Mouse (Mus musculus) adrenal gland (tissue): ENCODE measurements around the gene Hsd11b2.

Experiments
- intact Hi-C: fragments of 180-260 bp; cut with DNase I; formaldehyde crosslinking; loops from one replicate; pipeline ENCODE4 v1.15.1; 2025

The Hsd11b2 gene

DNA sequence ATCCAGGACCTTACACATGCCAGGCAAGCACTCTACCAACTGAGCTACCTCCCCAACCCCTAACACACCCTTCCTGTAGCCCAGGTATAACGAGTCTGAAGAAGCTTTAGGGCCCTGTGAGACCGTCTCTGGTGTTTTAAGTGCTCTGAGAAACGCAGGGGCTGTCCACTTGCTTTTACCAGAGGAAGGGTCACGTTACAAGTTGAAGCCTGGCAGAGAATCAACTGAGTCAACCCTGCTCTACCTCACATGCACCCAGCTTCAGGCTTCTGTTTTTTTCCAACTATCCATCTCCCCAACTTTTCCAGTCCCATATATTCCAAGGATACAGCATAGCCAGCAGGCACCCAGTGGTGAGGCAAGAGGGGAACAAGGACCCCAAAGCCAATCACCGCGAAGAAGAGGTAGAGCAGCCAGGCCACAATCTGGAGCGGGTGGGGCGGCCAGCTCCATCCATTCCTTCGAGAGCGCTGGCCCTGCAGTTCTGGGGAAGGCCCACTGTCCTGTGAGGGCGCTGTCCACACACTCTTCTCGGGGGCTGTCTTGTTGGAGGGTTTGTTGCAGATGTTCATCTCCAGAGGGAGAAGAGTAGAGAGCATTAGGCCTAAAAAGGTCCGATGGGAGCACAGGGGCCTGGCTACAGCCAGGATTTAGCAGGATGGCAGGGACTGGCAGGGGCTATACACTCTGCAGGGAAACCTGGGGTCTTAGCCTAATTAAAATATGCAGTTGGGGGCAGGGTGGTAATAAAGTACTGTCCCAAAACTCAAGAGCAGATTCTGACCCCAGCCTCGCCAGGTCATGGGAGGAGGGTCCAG is 35.1 kb upstream of the Hsd11b2 start:
- intact Hi-C loops, result loop anchor here (5.0 kb wide), 1 partner anchor 69 kb away; no protein-coding TSS in a partner anchor

DNA sequence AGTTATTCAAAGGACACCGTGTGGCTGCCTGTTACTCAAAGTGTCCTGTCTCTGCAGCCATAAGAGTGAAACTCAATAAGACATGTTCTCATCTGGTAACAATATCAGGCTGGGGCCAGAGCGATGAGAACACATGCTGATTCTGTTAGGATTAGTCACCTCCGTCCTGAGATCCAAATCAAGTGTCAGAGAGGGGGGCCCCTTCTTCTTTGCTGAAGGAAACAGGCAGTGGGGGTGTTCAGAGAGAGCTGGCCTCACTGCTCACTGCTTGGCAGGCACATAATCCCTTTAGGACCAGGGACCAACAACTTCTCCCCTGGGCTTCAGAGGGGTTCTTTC is 34.6 kb upstream of the Hsd11b2 start:
- intact Hi-C loops, result loop anchor here (5.0 kb wide), 1 partner anchor 68 kb away; no protein-coding TSS in a partner anchor

DNA sequence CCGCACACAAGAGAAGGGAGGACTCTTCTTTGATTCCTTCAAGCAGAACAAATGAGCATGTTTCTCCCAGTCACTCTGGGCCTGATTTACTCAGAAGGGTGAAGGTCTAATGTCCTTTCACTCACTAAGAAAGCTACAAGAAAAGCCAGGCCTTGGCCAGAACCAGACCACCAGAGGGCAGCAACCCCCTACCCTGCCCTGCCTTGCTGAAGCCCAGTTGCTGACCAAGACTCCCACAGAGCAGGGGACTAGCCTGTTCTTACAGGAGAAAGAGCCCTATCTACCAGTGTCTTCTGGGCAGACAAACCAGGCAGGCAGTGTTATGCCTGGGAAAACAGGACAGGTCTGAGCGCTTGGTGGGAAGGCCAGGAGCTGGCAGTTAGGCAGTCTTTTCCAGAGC is 34.2 kb upstream of the Hsd11b2 start:
- intact Hi-C loops, result loop anchor here (5.0 kb wide), 1 partner anchor 68 kb away; no protein-coding TSS in a partner anchor

DNA sequence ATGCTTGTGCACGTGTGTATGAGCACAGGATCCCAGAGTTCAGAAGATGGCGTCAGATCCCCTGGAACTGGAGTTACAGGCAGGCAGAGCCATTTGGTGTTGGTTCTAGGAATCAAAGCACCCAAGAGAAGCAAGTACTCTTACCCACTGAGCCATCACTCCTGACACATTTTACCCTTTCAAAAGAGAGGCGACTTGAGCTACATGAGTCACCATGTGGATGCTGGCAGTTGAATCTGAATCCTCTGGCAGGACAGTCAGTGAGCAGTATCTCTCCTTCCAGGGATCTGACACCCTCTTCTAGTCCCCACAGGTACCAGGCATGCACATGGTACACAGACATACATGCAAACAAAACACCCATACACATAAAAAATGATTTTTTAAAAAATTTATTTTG is 30.5 kb upstream of the Hsd11b2 start:
- intact Hi-C loops, result no loop called here

DNA sequence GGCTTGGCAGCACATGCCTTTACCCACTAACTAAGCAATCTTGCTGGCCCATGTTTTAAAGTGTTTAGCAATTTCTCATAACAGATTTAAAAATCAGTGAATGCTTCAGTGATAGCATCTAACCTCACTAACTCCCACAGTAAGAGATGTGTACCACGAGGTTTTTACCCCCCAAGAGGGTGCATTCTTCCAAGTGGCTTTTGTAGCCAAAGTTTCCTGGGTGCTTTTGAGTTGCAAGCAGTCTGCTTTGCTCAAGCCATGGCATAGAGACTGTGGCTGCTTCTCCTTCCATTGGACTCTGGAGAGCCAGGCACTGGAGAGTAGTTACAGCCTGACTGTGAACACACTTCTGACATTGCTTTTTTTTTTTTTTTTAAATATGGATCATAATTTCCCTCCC is 29.3 kb upstream of the Hsd11b2 start:
- intact Hi-C loops, result no loop called here

DNA sequence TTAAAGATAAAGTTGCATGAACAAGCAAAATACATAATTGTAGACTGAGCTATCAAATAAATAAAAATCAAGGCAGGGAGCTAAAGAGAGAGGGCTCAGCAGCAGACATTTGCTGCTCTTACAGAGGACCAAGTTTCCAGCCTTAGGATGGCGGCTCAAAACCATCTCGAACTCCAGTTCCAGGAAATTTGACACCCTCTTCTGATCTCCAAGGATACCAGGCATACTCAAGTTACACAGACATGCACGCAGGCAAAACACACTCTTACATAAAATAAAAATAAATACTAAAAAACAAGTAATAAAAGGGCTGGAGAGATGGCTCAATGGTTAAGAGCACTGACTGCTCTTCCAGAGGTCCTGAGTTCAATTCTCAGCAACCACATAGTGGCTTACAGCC is 25.1 kb upstream of the Hsd11b2 start:
- intact Hi-C loops, result no loop called here

DNA sequence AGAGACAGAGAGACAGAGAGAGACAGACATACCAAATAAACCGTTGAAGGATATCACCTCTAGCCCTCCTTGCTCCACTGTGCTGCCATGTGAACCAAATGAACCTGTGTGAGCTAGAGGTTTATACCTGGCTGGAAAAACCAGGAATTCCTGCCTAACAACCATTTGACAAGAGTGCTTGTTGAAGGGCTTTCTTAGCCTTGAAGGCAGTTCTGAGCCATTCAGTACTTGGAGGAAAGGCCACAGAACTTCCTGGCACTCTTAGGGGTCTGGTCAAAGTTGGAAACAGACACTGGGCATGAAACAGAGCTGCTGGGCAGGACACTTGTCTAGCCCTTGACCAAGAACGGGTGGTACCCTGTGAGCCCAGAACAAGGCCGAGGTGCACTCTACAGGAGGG is 24.0 kb upstream of the Hsd11b2 start:
- intact Hi-C loops, result no loop called here

DNA sequence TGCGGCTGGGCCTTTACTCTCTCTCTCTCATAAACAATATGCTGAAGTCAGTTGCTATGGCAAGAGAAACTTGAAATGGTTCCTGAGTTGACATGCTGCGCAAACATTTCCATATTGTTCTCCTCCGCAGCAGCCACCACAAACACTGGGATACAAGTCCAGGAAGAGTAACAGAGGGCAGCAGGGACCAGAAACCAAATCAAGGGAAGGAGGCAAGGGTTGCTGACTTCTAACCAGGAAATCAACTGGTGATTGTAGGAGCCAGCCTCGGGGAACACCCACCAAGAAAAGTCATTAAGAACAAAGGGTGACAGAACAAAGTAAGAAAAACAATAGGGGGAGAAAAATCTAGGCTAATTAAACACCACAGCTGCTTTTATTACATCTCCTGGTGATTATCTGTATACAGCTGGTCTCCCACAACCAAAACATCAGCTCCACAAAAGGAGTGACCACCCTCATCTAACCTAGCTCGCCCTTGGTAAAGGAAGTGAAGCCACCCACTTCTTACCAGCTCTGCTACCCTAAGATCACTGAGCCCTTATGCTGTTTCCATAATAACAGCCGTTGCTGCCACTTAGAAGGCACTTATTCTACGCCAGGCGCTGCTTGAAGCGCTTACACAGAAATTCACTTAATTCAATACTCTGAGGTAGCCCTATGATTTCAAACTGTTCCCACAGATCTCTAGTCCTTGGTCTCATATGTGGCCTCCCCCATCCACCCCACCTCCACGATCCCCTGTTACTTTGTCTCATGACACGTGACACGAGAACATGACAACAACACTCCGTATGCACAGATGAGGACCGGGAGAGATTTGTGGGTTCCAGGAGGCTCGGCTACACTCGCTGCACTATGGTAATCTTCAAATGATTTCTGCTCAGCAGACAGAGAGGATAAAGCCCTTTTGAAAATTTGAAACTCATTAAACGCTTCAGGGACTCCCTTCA is 22.9 kb upstream of the Hsd11b2 start:
- intact Hi-C loops, result no loop called here

DNA sequence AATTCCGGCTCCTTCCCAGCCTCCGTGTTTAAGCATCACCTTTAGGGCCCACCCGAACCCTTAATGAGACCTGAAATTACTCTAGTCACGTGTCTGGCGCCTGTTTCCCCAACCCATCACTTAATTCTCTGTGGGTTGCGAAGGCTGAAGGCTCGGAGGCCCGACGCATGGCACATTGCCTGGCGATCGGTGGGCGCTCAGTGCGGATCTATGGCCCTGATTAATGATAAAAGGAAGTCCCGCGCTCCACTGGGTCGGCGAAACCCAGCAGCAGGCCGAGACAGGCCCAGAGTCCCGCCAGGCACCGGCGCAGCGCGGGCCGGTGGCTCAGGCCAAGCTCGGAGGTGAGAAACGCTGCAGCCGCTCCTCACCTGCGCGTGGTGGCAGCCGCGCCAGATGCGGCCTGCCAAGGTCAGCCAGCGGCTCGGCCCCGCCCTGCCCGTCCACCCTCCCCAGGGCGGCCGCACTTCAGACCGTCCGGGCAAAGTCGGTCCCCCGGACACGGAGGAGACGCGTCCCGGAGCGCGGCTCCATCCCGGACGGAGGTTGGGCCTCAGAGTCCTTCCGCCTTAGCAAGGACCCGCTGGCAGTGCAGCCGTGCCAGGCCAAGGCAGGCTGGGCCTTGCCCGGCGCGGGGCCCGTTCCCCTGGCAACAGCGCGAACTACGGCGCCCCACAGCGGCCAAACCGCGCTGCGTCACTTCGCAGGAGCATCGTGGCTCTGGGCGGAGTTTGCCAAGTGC is 21.9 kb upstream of the Hsd11b2 start, which contains the start of gene Zdhhc1:
Zdhhc1 (minus strand) TSS at position 464 of the 742 bp plus-strand sequence.
- intact Hi-C loops, result no loop called here

DNA sequence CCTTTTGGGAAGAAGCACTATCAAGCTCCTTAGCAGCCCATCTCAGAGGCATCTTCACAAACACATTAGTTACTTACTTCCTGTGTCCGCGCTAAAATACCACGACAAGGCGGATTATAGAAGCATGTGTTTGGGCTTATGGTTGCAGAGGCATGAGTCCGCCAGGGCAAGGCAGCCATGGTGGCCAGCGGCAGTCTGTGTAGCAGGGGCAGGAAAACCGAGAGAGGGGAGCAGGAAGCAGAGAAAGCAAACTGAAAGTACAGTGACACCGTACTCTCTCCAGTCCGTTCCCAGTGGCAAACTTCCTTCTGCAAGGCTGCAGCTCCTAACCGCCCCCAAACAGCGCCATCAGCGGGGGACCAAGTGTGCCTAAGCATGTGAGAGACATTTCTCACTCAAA is 18.8 kb upstream of the Hsd11b2 start:
- intact Hi-C loops, result no loop called here

DNA sequence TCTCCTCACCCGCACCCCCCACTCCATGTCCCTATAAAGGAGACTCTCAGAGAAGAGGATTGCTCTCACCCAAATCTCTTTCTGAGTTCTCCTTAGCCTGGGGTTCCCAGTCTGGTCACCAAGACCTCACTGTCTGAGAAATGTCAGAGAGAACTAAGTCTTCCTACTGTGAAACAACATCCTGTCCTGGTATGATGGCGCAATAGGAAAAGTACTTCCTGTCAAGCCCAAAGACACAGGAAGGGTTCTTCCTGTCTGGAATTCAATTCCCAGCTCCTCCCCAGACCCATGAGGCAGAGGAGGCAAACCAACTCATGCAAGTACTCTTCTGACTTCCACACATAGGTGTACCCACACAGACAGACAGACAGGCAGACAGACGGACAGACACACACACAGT is 13.9 kb upstream of the Hsd11b2 start:
- intact Hi-C loops, result no loop called here

DNA sequence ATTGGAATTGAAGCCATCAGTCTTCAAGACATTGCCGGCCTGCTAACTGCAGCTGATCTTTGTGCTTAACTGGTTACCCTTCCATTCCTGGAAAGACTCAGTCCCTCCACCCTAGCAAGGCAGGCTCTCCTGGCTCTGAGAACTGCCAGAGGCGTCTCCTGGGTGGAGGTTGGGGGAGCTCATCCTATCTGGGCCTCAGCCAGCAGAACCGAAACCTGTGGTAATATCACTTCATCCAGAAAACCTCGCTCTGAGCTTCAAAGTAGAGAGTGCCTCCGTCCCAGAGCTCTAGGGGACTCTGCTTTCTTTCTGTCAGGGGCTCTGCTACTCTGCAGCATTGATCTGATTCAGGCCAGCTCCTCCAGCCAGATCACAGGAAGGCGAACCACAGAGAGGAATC is 11.6 kb upstream of the Hsd11b2 start:
- intact Hi-C loops, result no loop called here

DNA sequence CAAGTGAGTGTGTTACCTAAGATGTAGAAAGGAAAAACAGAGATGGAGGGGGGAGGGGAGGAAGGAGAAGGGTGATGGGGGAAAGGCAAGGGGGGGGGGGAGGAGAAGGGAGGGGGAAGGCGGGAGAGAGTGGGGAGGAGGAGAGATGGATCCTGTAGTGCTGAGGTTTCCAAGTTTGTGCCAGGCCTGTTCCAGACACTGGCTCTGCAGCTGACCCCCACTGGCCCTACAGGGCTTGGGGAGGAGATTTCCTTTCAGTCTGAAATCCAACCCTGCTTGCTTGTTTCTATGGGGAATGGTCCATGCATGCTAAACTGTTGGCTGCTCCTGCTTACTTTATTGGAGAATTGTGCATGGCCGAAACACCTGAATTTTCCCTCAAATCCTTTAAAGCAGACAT is 9.8 kb upstream of the Hsd11b2 start:
- intact Hi-C loops, result no loop called here

DNA sequence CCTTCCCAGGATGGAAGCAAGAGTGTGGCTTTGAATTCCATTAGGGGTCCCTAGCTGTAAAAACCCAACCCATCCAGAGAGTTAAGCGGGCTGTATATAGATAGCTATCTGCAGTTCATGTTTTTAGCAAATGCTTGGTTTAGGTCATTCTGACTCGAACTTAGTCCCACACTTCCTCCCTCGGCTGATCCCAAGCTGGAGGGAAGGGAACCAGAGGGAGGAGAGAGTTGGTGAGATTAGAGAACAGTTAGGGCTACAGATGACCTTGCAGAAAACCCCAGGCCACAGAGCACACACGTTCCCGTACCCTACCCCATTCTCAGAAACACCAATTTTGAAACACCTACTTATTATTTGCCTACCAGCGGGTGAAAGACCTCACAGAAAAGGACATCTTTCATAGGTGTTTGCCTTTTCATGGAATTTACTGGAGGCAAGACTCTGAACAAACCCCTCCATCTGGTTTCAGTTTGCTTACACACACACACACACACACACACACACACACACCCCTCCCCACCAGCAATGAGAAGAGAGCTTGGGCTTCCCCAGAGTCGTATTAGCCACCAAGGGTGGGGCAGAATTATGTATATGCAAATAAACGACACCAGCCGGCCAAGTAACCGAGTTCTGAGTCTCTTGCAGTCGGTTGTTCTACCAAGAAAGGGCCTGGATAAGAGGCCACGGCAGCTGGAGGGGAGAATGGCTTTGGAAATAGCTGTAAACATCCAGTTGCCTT is 8.4 kb upstream of the Hsd11b2 start:
- intact Hi-C loops, result no loop called here

DNA sequence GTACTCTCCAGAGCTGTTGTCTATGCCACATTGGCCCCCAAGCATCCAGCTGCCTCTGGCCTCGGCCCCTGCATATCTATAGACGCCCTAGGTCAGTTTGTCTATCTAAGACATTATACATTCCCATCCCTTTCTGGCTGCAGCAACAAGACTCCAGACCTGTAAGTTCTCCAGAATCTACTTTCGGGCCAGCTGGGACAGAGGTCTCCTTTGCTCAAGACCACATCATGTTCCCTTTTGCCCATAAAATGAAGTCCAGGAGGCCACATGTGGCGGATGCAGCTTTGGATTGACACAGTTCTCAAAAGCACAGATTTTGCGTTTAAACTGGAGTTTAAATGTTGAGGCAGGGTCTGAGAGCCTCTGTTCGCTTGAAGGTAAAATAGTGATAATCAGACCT is 4.4 kb upstream of the Hsd11b2 start:
- intact Hi-C loops, result no loop called here

DNA sequence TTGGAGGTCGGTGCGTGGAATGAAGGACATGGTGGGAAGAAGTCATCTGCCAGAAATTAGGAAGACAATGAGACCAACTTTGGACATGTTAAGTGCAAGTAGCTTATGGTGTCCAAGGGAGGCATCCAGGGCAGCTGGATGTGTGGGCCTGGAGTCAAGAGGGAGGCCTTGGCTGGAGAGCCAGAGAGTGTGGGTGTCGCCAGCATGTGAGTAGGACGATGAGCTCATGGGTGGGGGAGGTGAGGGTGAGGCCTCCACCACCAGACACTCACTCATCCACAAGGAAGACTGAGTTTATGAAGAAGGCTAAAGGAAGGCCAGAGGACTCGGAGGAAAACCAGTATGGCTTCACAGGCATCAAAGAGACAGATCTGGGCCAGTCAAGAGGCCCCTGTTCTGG is 3.9 kb upstream of the Hsd11b2 start:
- intact Hi-C loops, result no loop called here

DNA sequence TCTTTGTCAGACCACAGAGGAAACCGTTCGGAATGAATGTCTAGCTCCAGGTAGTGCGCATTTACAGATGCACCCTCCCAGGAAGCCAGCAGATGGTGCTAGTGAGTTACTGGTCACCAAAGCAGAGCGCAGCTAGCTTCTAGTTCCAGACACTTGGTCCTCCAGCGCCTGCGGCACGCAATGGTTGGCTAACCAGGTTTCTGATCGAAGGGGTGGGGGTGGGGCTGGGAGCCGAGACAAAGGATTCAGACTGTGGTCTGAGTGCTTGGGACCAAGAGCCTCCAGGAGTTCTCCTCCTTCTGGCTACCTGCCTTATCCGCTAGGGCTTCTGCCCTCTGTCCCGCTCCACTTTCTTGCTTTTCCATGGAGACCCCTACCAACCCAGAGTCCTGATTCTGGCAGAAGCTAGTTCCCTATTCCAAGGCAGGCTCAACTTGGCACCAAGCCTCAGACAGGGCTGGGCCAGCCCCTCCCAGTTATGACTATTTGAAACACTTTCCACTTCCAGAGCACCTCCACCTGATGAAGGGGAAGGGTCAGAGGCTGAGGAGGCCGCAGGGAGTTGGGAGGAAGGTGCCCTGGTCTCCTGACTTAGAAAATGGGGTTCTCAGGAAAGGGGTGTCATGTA is 2.4 kb upstream of the Hsd11b2 start:
- intact Hi-C loops, result no loop called here

DNA sequence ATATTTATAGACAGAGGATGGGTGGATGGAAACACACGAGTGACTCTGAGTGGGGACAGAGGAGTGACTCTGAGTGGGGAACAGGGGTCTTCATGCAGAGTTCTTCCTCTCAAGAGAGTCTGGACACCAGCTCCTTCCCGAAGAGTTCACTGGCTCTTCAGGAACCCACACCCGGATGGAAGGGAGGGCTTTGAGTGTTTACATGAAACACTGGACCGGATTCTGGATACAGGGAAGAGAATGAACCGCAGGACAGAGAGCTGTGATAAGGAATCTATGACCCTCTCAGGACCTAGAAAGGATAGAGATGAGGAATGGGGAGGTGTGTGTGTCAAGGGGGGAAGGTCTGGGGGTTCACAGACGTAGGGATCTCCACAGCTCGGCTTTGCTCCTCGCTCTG is 1.2 kb upstream of the Hsd11b2 start:
- intact Hi-C loops, result no loop called here

DNA sequence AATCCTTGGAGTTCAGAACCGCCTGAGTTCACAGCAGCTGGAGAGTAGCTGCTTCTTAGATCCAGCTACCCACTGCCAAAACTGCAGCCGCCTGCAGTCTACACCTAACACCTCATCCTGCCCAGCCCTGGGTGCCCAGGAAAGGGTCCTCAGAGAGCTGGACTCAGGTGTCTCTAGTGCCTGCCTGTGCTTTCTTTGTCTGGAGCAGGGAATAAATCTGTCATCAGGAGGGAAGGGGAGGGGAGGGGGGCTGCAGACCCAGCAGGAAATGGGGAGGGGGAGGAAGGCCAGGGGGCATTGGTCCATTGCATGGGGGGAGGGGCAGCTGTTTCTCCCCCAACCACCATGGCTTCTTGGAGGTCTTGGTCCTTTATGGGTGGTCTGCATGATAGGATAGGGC is 1.0 kb downstream of the Hsd11b2 start:
- intact Hi-C loops, result no loop called here

DNA sequence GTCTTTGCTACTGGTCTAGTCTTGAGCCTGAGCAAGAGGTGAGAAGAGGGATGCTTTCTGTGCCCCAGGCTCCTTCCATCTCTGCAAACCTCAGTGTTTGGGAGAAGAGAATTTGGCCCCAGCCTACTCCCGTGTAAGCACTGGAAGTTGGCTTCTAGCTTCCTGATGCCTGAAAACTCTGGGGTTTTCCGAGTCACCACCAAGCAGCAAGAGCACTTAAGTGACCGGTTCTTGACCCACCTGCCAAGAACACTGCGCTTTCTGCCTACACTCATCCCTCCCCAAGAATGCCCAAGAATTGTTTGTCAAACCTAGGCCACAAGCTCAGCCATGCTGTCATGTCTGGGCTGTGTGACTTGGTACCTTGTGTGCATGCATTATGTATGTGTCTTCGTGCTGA is 2.0 kb downstream of the Hsd11b2 start:
- intact Hi-C loops, result no loop called here
